Mouse (Mus musculus) thymus, postnatal 36 days (tissue): ENCODE data around the gene Egfl6.

Source experiments
- DNase-seq, 2 experiments: peaks; one replicate each; pipeline ENCODE4 v3.0.0; 2022; ENCODE audit warnings: mixed read lengths in 2 of 2

Egfl6 gene

GRCm38 (mm10) chrX:166584947-166585824 lies at the start of gene Egfl6:
Gene Egfl6 (minus strand): TSS chrX:166585720.
- peak; percentile 36 to 62 for DNase-seq

- DNase-seq, result no peak
These were observed 41.5 kb upstream of the Egfl6 start for GRCm38 (mm10) chrX:166626866-166627570.

DNA sequence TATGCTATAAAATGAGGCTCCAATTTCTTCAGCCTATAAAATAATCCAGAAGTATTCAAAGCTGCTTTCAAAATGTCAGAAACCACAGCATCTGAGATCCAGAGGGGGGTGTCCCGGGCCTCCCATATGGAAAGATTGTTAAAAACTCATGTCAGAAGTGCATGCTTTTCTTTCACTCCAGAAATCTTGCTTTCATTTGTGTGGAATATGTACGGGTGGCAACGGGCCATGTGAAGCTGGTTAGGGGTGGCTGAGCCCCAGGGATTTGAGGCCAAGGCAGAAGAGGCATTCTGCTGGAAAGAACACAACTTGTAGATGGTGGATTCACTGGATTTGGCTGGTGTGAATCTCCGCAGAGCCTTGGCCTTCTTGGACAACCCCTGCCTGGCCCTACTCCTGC lies 40.7 kb upstream of the Egfl6 start:
- DNase-seq, result no peak

DNA sequence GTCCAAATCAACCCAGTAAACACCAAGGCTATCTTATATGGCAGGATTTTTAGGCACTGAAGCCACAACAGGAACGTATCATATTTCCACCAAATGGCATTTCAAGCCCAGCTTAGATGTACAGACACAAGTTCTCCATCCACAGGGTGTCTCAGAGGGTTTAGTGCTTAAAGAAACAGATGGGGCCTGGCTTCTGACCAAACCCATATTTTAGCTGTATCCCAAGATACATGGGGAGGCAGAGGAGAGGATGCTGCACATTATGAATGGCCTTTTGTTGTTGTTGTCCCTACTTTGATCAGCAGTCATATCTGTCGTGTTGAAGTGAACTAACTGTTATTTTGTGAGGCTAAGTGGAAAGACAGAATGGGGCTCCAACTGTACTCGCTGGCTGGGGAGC lies 37.7 kb upstream of the Egfl6 start:
- no peak for DNase-seq

GRCm38 (mm10) chrX:166621560-166622301 lies 36.2 kb upstream of the Egfl6 start:
- DNase-seq, result no peak

DNA sequence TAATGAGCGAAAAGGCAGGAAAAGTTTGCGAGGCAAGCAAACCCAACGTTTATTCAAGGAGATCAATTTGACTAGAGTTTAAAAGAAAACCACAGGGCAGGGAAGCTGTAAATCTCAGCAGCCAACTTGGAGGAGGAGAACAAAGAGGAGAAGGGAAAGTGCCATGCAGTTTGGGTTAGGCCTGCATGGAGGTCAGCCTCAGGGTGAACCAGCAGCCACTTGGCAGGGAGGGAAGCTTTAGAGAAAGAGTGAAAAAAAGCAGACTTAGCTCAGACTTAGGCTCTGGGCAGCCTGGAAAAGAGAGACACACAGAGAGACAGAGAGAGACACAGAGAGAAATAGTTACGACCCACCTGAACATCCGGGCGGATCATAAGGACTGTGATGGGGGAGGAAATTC lies 35.4 kb upstream of the Egfl6 start:
- DNase-seq, result no peak

DNA sequence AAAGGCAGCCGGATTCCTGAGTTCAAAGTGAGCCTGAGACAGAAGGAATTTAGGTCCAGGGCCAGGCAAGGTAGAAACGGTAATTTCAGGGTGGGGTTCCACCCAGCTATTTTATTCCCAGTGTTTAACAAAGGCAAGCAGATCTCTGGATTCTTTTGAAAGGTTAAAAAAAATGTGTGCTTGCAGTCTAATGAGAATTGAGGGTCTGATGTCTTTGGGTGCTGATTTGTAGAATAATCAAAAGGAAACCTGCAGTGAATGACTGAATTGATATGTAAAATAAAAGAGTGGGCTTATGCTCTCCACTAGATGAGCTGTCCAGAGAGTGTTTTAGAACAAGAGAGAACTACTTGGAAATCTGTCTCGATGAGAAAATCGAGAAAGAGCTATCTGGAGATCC lies 33.6 kb upstream of the Egfl6 start:
- DNase-seq, result no peak

- no peak for DNase-seq
These were observed 29.7 kb upstream of the Egfl6 start for GRCm38 (mm10) chrX:166615191-166615590.

GRCm38 (mm10) chrX:166576111-166576510 lies 9.4 kb downstream of the Egfl6 start:
- DNase-seq, result no peak

GRCm38 (mm10) chrX:166565983-166566382 lies 19.5 kb downstream of the Egfl6 start:
- no peak for DNase-seq

DNA sequence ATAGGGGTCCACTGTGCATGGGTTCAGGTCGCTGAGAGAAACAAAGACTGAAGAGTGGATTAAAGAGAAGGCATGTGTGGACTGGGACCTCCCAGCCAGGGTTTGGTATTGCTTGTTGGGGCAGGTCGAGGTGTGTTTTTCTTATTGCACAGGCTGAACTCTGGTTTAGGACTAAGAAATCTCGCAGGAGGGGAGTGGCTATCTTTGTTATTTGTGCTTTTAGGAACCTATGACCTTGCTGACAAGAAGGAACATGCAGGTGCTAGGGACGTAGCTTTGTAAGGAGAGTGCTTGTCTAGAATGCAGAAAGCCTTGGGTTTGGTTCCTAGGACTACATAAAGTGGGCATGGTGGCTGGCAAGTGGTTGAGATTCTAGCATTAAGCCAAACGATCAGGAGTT lies 20.1 kb downstream of the Egfl6 start:
- DNase-seq, result no peak

GRCm38 (mm10) chrX:166564900-166565299 lies 20.6 kb downstream of the Egfl6 start:
- no peak for DNase-seq

DNA sequence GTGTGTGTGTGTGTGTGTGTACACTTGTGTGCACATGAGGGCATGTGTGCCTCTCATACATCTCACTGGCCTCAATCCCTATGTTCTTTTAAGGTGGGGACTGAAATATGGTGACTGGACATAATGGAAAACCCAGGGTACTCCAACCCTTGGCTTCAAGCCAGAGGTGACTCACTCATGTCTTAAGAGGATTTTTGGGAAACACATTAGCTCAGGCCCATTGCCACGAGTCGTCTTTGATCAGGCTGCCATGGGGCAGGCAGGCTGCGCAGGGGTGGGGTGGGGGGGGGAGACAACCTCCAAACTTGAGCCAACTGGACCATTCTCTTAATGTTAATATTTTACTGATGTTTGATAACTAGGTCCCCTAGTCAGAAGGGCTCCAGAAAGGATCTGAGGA lies 26.2 kb downstream of the Egfl6 start:
- no peak for DNase-seq

- DNase-seq, result no peak
These were observed 33.2 kb downstream of the Egfl6 start for GRCm38 (mm10) chrX:166552355-166552754.

GRCm38 (mm10) chrX:166546495-166546894 lies 39.0 kb downstream of the Egfl6 start:
- DNase-seq, result no peak

DNA sequence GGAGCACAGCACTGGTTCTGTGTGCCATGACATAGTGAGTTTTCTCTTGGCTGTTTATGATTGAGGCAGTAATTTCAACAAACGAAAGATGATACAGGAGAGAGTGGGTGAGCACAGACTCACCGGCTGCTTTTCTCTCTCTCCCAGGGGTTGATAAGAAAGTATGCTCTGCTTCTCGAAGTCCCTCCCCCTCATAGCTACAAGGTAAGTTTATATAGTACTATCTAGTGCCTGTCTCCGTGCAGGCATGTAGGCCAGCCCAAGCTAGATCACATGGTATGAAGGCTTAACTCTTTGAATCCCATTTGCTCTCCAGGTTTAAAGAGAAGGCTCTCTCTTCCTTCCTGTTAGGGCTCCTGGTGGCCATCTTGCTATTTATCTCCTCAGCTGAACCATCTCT lies 50.4 kb downstream of the Egfl6 start:
- no peak for DNase-seq

DNA sequence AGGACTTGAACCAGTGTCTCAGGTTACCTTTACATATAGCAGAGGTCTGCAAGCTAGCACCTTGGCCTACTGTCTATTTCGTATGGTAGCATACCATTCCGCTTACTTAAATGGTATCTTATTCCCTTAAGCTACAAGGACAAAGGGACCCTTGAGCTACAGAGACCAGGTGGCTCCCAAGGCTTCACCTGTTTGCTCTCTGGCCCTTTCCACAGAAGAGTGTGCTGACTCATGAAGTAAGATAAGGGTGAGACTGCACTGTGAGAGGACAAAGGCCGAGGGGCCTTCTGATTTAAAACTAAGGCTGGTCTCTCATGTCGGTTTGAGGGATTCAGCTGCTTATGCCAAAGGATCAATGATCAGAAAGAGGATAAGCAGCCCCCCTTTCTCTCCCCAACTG lies 52.1 kb downstream of the Egfl6 start:
- no peak for DNase-seq

GRCm38 (mm10) chrX:166531671-166532070 lies 53.8 kb downstream of the Egfl6 start:
- no peak for DNase-seq

DNA sequence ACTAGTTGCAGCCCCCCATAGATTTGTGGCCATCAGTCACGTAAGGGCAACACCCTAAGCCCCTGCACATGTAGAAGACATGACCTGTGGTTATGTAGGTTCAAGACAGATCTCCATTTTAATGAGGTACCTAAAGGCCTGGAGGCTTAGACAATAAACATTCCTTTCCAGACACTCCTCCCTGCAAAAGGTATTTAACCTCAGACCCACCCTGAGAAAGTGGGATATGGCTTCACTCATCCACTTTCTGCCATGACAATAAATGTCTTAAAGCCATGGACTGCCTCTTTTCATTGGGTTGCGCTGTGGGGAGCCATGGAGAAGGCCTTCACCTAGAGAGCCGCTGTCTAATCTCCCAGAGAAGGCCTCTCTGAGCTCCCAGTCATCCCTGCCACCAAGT lies 57.4 kb downstream of the Egfl6 start:
- no peak for DNase-seq

DNA sequence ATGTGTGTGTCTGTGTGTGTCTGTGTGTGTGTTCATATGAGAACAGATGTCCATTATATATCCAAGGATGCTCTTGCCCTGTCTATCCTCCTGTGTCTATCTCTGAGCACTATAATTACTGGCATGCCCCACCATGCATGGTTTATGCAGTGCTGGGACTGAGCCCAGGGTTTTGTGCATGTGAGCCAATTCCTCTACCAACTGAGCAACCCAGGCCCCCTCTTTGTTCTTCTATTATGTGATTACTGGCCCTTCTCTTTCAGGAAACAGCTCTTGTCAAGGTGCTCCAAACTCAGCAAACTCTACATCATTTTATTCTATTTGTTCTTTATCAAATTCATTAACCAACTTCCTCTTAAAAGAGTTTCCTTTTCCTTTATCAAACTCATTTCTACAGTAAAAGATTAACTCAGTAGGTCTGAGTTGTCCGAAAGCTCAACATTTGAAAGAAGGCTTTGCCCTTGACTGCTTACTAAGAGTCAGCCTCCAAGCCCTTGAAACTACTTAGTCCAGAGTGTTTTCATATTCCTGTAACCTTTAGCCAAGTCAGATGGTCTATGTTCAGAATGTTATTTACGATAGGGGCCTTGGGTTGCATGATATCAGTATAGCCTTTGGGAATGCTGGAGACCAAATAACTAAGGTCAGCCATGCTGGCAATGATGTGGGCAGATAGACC lies 59.7 kb downstream of the Egfl6 start:
- DNase-seq, result no peak

DNA sequence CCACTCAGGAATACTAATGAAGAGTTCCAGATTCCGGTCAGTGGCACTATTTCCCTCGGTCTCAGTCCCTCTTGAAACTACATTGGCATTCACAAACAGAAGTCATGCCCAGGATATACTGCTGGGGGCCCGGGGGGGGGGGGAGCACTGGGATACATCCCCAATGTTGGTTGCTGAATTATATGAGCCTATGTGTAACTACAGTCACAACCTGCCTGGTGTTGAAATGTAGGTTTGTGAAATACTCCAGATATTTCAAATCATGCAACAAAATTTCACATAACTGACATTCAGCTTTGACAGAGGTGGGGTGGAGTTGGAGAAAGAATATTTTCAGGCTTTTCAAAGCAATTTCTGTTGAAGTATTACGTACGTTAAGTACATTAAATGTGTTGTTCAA lies 64.7 kb downstream of the Egfl6 start:
- no peak for DNase-seq

DNA sequence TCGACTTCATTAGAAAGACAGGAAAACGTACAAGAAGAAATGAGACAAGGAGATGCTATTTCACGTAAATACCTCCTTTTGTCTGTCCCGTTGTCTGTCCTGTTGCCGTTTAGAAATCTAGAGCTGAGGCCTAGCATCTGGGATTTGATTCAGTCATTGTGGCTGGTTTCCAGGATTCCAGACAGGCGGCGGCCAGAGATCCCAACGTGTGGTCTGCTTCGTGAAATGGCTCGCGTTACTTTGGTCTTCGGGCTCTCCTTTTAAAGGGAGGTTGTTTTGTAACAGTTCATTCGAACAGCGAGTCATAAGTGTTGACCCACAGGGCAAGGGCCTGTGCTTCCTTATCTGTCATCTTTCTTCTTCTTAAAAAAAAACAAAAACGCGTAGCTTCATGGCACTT lies 67.2 kb downstream of the Egfl6 start, which contains the start of gene Tceanc:
Gene Tceanc, minus strand, starts transcription at position 223 of the 400 bp plus-strand sequence.
- no peak for DNase-seq

DNA sequence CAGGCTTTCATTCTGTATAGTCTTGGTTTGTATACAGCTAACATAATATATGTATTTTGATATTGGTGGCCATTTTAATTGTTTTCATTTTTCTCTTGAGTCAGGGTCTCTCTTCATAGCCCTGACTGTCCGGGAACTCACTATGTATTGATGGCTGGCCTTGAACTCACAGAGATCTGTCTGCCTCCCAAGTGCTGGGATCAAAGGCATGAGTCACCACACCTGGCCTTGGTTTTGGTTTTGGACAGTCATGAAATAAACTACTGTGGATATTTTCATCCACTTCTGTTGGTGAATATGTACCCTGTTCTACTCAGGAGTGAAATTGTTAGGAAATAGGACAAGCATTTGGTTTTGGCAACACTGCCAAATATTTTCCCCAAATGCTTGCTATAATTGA lies 68.9 kb downstream of the Egfl6 start:
- DNase-seq, result no peak
